Mouse (Mus musculus): Measurements from ENCODE around the gene Dpysl5. TPM values are rescaled to one million over a fixed set of nuclear protein-coding genes. Genes with fewer than 3 reads are reported as not detected.

Dpysl5 gene
- total RNA-seq, 2 experiments from 2014 or later: 30.1 to 30.7 TPM

- TF ChIP-seq CTCF (conservative IDR thresholded peaks at IDR 0.05): no peak; the same call in 1 of the 2 replicates
- Histone ChIP-seq H3K27ac (peak overlapping the region; percentile 89; the same call in 1 of the 2 replicates), H3K4me3 (peak overlapping the region; percentile 68)
- peak in 1 of 2 experiments; percentile 22 for DNase-seq (ENCODE audit: low spot score in 2 of 2)
Observed at GRCm38 (mm10) chr5:30713299-30713675, 1.9 kb downstream of the Dpysl5 start.

GRCm38 (mm10) chr5:30713691-30714090 is 2.3 kb downstream of the Dpysl5 start:
- no peak overlapping the region for H3K27ac ChIP-seq
- peak overlapping the region; percentile 68 for H3K4me3 ChIP-seq
- no peak for TF ChIP-seq CTCF (conservative IDR thresholded peaks at IDR 0.05)
- no peak for DNase-seq (ENCODE audit: low spot score in 2 of 2)

DNA sequence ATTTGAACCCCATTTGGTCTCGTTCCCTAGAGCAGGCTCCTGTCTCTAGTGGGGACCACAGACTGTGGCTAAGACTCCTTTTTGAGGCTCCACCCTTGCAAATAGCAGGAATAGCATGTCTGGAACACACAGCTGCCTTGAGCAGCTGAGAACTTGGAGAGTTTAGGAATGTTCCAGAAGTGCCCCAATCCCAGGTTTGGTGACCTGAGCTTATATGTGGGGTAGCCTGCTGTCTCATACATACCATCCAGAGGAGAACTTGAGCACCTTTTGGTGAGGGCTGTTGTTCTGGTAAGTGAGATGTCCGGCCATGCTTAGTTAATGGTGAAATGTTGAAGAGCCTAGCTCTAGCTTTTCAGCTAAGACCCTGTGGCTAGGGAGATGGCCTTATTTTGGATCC is 4.9 kb downstream of the Dpysl5 start:
- DNase-seq (ENCODE audit: low spot score in 2 of 2): no peak
- no peak overlapping the region for H3K27ac ChIP-seq
- TF ChIP-seq CTCF (conservative IDR thresholded peaks at IDR 0.05): no peak
- H3K4me3 ChIP-seq: no peak overlapping the region

GRCm38 (mm10) chr5:30717506-30717905 is 6.1 kb downstream of the Dpysl5 start:
- no peak overlapping the region for H3K27ac ChIP-seq
- no peak overlapping the region for H3K4me3 ChIP-seq
- no peak for DNase-seq (ENCODE audit: low spot score in 2 of 2)
- TF ChIP-seq CTCF (conservative IDR thresholded peaks at IDR 0.05): no peak

- no peak for TF ChIP-seq CTCF (conservative IDR thresholded peaks at IDR 0.05)
- Histone ChIP-seq H3K4me3 (no peak overlapping the region), H3K27ac (no peak overlapping the region)
- no peak for DNase-seq (ENCODE audit: low spot score in 2 of 2)
Observed at GRCm38 (mm10) chr5:30717991-30718703, 6.8 kb downstream of the Dpysl5 start.

GRCm38 (mm10) chr5:30721935-30722334 is 10.6 kb downstream of the Dpysl5 start:
- no peak for TF ChIP-seq CTCF (conservative IDR thresholded peaks at IDR 0.05)
- Histone ChIP-seq H3K4me3 (no peak overlapping the region), H3K27ac (no peak overlapping the region)
- DNase-seq (ENCODE audit: low spot score in 2 of 2): peak; percentile 22 to 42

GRCm38 (mm10) chr5:30726151-30726693 is 14.9 kb downstream of the Dpysl5 start:
- Histone ChIP-seq H3K4me3 (no peak overlapping the region), H3K27ac (no peak overlapping the region)
- DNase-seq (ENCODE audit: low spot score in 2 of 2): no peak
- TF ChIP-seq CTCF (conservative IDR thresholded peaks at IDR 0.05): no peak

DNA sequence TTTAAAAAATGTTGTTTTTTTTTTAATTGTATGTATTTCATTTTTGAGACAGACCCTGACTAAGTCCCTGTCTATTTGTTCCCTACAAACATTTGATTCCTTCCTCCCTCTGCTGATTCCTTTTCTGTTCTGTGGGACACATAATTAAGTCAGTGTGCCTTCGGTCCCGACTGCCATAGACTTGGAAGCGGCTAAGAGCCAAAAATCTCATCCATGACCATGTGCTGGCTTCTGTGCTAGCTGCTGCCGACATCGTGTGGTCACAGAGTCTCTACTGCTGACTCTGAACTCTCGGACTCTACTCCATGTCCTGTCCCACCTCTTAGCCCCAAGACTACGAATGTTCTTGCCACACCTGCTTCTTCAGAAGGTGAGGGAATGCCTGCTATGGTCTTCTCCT is 21.1 kb downstream of the Dpysl5 start:
- TF ChIP-seq CTCF (conservative IDR thresholded peaks at IDR 0.05): no peak
- Histone ChIP-seq H3K27ac (no peak overlapping the region), H3K4me3 (no peak overlapping the region)
- no peak for DNase-seq (ENCODE audit: low spot score in 2 of 2)

GRCm38 (mm10) chr5:30734666-30735065 is 23.3 kb downstream of the Dpysl5 start:
- TF ChIP-seq CTCF (conservative IDR thresholded peaks at IDR 0.05): no peak
- Histone ChIP-seq H3K4me3 (no peak overlapping the region), H3K27ac (no peak overlapping the region)
- DNase-seq (ENCODE audit: low spot score in 2 of 2): no peak

DNA sequence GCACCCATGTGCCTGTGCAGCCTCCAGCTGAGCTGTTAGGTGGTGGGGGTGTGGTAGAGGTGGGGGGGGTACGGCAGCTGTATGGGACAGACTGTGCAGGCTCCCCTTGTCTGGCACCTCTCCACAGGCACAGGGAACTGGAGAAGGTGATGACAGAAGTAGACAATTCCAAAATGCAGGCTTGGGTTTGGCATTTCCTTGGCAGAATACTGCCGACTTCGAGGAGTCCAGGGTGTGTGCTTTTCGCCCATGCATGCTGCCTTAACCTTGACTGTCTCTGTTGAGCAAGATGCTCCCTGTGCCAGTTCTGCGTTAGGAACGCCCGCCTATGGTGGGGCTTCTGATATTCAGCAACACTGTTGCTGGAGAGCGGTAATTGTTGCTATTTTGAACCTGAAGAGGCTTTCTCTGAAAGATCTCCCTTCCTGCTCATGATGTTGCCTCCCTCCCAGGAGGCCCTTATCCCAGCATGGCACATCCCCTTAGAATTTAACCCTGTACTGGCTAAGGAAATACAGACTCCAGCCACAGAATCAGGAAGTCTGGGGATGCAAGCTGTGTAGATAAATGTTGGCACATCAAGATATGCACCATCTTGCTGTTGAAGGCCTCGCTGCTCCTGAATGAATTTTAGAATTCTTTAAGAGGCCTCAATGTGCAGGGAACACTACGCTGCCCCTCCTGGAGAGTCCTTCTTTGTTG is 26.9 kb downstream of the Dpysl5 start:
- H3K27ac ChIP-seq: 0 out of 2 replicates have a peak overlapping the region, but pooled peaks have one; percentile 23
- no peak for TF ChIP-seq CTCF (conservative IDR thresholded peaks at IDR 0.05)
- no peak overlapping the region for H3K4me3 ChIP-seq
- no peak for DNase-seq (ENCODE audit: low spot score in 2 of 2)

- DNase-seq (ENCODE audit: low spot score in 2 of 2): peak in 1 of 2 experiments; percentile 29
- TF ChIP-seq CTCF (conservative IDR thresholded peaks at IDR 0.05): no peak
- Histone ChIP-seq H3K4me3 (no peak overlapping the region), H3K27ac (no peak overlapping the region)
Observed at GRCm38 (mm10) chr5:30739595-30739994, 28.2 kb downstream of the Dpysl5 start.

DNA sequence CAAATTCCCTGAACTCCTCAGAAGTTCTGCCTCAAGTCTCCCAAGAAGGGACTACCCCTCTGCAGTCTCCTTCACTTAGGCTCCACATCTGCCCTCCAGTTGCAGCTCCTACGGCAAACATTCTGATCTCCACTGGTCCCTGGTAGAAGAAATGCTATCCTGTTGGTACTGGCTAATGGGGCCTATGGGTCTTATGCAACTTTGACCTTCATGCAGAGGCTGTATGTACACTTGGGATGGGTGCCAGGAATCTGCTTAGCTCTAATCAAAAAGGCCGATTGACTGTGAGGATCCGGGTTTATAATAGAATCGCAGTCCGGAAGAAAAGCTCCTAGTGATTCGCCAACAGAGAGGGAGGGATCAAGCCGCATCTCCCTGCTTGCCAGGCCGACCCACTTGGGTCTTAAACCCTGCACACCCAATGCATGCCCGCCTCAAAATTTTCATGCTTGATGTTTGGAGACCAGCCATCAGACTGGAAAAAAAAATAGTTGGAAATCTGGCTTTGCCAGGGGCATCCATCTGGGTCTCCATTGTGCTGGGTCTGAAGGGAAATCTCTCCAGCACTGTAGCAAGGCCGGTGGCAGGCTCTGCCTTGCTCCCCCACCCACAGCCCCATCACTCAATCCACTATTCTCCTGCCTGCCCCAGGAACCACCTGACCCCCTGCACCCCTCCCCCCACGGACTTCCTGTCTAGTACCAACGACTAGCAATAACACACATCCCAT is 38.4 kb downstream of the Dpysl5 start:
- no peak for DNase-seq (ENCODE audit: low spot score in 2 of 2)
- TF ChIP-seq CTCF (conservative IDR thresholded peaks at IDR 0.05): no peak
- Histone ChIP-seq H3K4me3 (no peak overlapping the region), H3K27ac (no peak overlapping the region)

DNA sequence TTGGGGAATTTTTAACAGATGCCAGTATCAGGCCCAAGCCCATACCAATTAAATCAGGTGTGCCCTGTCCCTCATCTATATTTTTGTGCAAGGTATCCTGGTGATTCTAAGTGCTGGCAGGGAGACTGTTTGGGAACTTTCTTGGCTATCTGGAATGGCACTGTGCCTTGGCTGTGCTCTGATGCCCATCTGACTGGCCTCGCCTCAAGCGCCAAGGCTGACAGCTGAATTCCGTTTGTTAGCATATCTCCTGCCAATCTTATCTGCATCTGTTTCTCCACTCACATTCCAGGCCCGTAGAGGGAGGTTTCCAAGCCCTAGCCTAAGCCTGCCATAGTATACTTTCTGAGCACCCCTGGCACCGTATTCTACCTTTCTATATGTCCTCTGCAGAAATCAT is 39.7 kb downstream of the Dpysl5 start:
- Histone ChIP-seq H3K27ac (no peak overlapping the region), H3K4me3 (no peak overlapping the region)
- no peak for DNase-seq (ENCODE audit: low spot score in 2 of 2)
- TF ChIP-seq CTCF (conservative IDR thresholded peaks at IDR 0.05): no peak
